Comparison of ENCODE assay signal across 8 mouse cellular contexts in genomic region chr10:79853860-79854795, GRCm38 (mm10). TPM values are rescaled to one million over a fixed set of nuclear protein-coding genes. Genes with fewer than 3 reads are reported as not detected.
DNase-seq lines count a peak whose midpoint lies in the region; ATAC-seq and TF ChIP-seq lines count a peak whose summit lies in the region.

Gene Ptbp1 (plus strand): TSS chr10:79854427.

- TF ChIP-seq CTCF in kidney, adult 2 months (conservative IDR thresholded peaks at IDR 0.05; ENCODE audit: insufficient read depth, insufficient read length, low read depth, low read length) = no peak
- TF ChIP-seq CTCF in spleen, adult 2 months (IDR thresholded peaks at IDR 0.05; ENCODE audit: extremely low read depth, insufficient read depth, insufficient read length, insufficient replicate concordance) = no peak

- peak within 1 kb of the TSS; percentile 99 for H3K4me2 ChIP-seq in embryonic facial prominence, embryonic 13.5 days
- H3K4me2 ChIP-seq in limb, embryonic 12.5 days = peak within 1 kb of the TSS; percentile 100
- H3K4me2 ChIP-seq in midbrain, embryonic 15.5 days = peak within 1 kb of the TSS; percentile 83

- WGBS in embryonic facial prominence, embryonic 13.5 days = under 1% methylated on average over 75 of the region's 75 CpGs
- WGBS in kidney, adult 2 months = under 1% methylated on average over 75 of the region's 75 CpGs
- under 1% methylated on average over 75 of the region's 75 CpGs for WGBS in limb, embryonic 12.5 days
- under 1% methylated on average over 75 of the region's 75 CpGs for WGBS in midbrain, embryonic 15.5 days
- WGBS in spleen, adult 2 months = under 1% methylated on average over 75 of the region's 75 CpGs

- peak within 1 kb of the TSS; percentile 100 for H3K27ac ChIP-seq in embryonic facial prominence, embryonic 13.5 days
- peak within 1 kb of the TSS; percentile 97 for H3K27ac ChIP-seq in kidney, adult 2 months (ENCODE audit: insufficient read depth, low read depth, low read length)
- H3K27ac ChIP-seq in limb, embryonic 12.5 days = peak within 1 kb of the TSS; percentile 100
- peak within 1 kb of the TSS; percentile 99 for H3K27ac ChIP-seq in midbrain, embryonic 15.5 days
- peak within 1 kb of the TSS; percentile 99 for H3K27ac ChIP-seq in spleen, adult 2 months (ENCODE audit: insufficient read depth, low read length)

- H3K36me3 ChIP-seq in embryonic facial prominence, embryonic 13.5 days = peaks cover 29% of the 10 kb centered on the region
- H3K36me3 ChIP-seq in kidney, adult 2 months (ENCODE audit: control insufficient read depth, insufficient read depth, low read length) = peaks cover 1% of the 10 kb centered on the region; the same call in 1 of the 2 replicates
- peaks cover 32% of the 10 kb centered on the region for H3K36me3 ChIP-seq in limb, embryonic 12.5 days
- H3K36me3 ChIP-seq in midbrain, embryonic 15.5 days (replicated peaks) = peaks cover 4% of the 10 kb centered on the region
- H3K36me3 ChIP-seq in spleen, adult 2 months (ENCODE audit: control insufficient read depth, insufficient read depth, low read length) = peaks cover 10% of the 10 kb centered on the region

- TF ChIP-seq POLR2A in kidney, adult 2 months (IDR thresholded peaks at IDR 0.05; ENCODE audit: low read depth, low read length) = peak; percentile 97
- TF ChIP-seq POLR2A in spleen, adult 2 months (IDR thresholded peaks at IDR 0.05; ENCODE audit: low read depth, low read length) = peak; percentile 89

- H3K9ac ChIP-seq in embryonic facial prominence, embryonic 13.5 days = peak within 1 kb of the TSS; percentile 99
- H3K9ac ChIP-seq in limb, embryonic 12.5 days (replicated peaks) = peak within 1 kb of the TSS; percentile 98
- H3K9ac ChIP-seq in midbrain, embryonic 15.5 days = peak within 1 kb of the TSS; percentile 95

- no peaks in the 10 kb centered on the region for H3K9me3 ChIP-seq in embryonic facial prominence, embryonic 13.5 days
- H3K9me3 ChIP-seq in limb, embryonic 12.5 days = no peaks in the 10 kb centered on the region
- H3K9me3 ChIP-seq in midbrain, embryonic 15.5 days = no peaks in the 10 kb centered on the region

- H3K27me3 ChIP-seq in embryonic facial prominence, embryonic 13.5 days = no peaks in the 10 kb centered on the region
- H3K27me3 ChIP-seq in kidney, adult 2 months (replicated peaks; ENCODE audit: control insufficient read depth, insufficient read depth, low read length) = no peaks in the 10 kb centered on the region
- H3K27me3 ChIP-seq in limb, embryonic 12.5 days = no peaks in the 10 kb centered on the region
- H3K27me3 ChIP-seq in midbrain, embryonic 15.5 days (replicated peaks) = no peaks in the 10 kb centered on the region
- H3K27me3 ChIP-seq in spleen, adult 2 months (ENCODE audit: control insufficient read depth, insufficient read depth, low read length) = no peaks in the 10 kb centered on the region

- peak within 1 kb of the TSS; percentile 99 for H3K4me3 ChIP-seq in embryonic facial prominence, embryonic 13.5 days
- H3K4me3 ChIP-seq in kidney, adult 2 months (ENCODE audit: insufficient read depth, low read depth, low read length) = peak within 1 kb of the TSS; percentile 78
- H3K4me3 ChIP-seq in limb, embryonic 12.5 days (replicated peaks) = peak within 1 kb of the TSS; percentile 99
- peak within 1 kb of the TSS; percentile 91 for H3K4me3 ChIP-seq in midbrain, embryonic 15.5 days
- peak within 1 kb of the TSS; percentile 94 for H3K4me3 ChIP-seq in spleen, adult 2 months (ENCODE audit: extremely low read depth, insufficient read depth, insufficient read length)

- peaks cover 62% of the 10 kb centered on the region for H3K4me1 ChIP-seq in embryonic facial prominence, embryonic 13.5 days
- peaks cover 50% of the 10 kb centered on the region for H3K4me1 ChIP-seq in kidney, adult 2 months (ENCODE audit: control insufficient read depth, insufficient read depth, low read length)
- H3K4me1 ChIP-seq in limb, embryonic 12.5 days (replicated peaks) = peaks cover 55% of the 10 kb centered on the region
- H3K4me1 ChIP-seq in midbrain, embryonic 15.5 days = peaks cover 63% of the 10 kb centered on the region
- H3K4me1 ChIP-seq in spleen, adult 2 months (ENCODE audit: control insufficient read depth, insufficient read depth, insufficient read length) = peaks cover 47% of the 10 kb centered on the region

- peak; percentile 90 for ATAC-seq in embryonic facial prominence, embryonic 13.5 days (ENCODE audit: insufficient number of reproducible peaks, insufficient read depth, low FRiP score, low TSS enrichment, low read depth)
- peak; percentile 94 for ATAC-seq in limb, embryonic 12.5 days (ENCODE audit: insufficient number of reproducible peaks, insufficient read depth, low FRiP score, low TSS enrichment, low read depth)
- peak; percentile 96 for ATAC-seq in midbrain, embryonic 15.5 days (replicated peaks)

- DNase-seq in 3134 (ENCODE audit: extremely low read depth, insufficient read length, low spot score) = peak; percentile 100
- DNase-seq in adrenal gland, postnatal 36 days = peak; percentile 99
- peak; percentile 99 for DNase-seq in heart, adult 18-20 months
- peak; percentile 100 for DNase-seq in kidney, adult 2 months
- DNase-seq in spleen, adult 2 months (ENCODE audit: low read depth in 1 of 2, low spot score in 2 of 2) = peak; percentile 99 to 100

RNA-seq across cellular contexts. Expression of gene Ptbp1, which starts in this region (rescaled TPM):
- total RNA-seq in adrenal gland, postnatal 36 days (2021) = 100 to 1,000 TPM; 257 to 299 TPM
- 386 and 390 TPM in 2 replicates for polyA plus RNA-seq in embryonic facial prominence, embryonic 13.5 days (2015; fragmentation: Nextera tagmentation; extraction: Ambion mirVana)
- 10 to 100 TPM; 35.8 to 39.9 TPM for total RNA-seq in heart, adult 18-20 months (2021)
- 184 and 198 TPM in 2 replicates for polyA plus RNA-seq in kidney, adult 2 months (2012; rRNA removed)
- 373 and 403 TPM in 2 replicates for polyA plus RNA-seq in limb, embryonic 12.5 days (2016; fragmentation: Nextera tagmentation; extraction: Ambion mirVana)
- 72.7 and 79.4 TPM in 2 replicates for polyA plus RNA-seq in midbrain, embryonic 15.5 days (2015; fragmentation: Nextera tagmentation; extraction: Ambion mirVana)
- 251 and 315 TPM in 2 replicates for polyA plus RNA-seq in spleen, adult 2 months (2012; rRNA removed)

Comparison
In these comparisons a context has a peak if more than half of its experiments do, and no peak if none do; other contexts are left out.
1. Peak in every context shown above with its lines: DNase-seq, ATAC-seq, H3K4me3 ChIP-seq and H3K27ac ChIP-seq.
2. RNA of gene Ptbp1 (total RNA-seq): 257 to 299 TPM in adrenal gland, postnatal 36 days; 35.8 to 39.9 TPM in heart, adult 18-20 months; every median in the first group is over 4 times any median in the second.